Mouse (Mus musculus): ENCODE measurements at regions not wholly inside any gene's neighbourhood (a gene's known extent, or its start where the extent isn't known, plus 50 kb on each side); places are given as distances from the start of the nearest gene placed in this dataset.

- Histone ChIP-seq H3ac (ENCODE audit: control insufficient read depth, insufficient read length, low read depth) (no peak overlapping the region), H3K79me2 (ENCODE audit: control insufficient read depth, insufficient read depth) (no peaks in the 10 kb centered on the region), H3K79me3 (ENCODE audit: low read depth) (no peaks in the 10 kb centered on the region), H3K4me3 (ENCODE audit: insufficient read depth, poor library complexity, severe bottlenecking) (no peak overlapping the region), H3K27me3 (ENCODE audit: control insufficient read depth, insufficient read depth, insufficient read length) (no peaks in the 10 kb centered on the region), H3K36me3 (ENCODE audit: control insufficient read depth, insufficient read depth) (no peaks in the 10 kb centered on the region)
- no peak for TF ChIP-seq MAX (IDR thresholded peaks at IDR 0.05)
- no peak for TF ChIP-seq MYOG (IDR thresholded peaks at IDR 0.05; ENCODE audit: control insufficient read depth, extremely low read depth, insufficient read length)
- no peak for TF ChIP-seq FOSL1 (IDR thresholded peaks at IDR 0.05; ENCODE audit: insufficient read depth, low read length, poor library complexity, severe bottlenecking)
- TF ChIP-seq MYOD1 (IDR thresholded peaks at IDR 0.05; ENCODE audit: control insufficient read depth, insufficient read length, low read depth), result no peak
- TF ChIP-seq CTCF (IDR thresholded peaks at IDR 0.05; ENCODE audit: control insufficient read depth, insufficient read depth, insufficient read length), result no peak
- no peak for TF ChIP-seq USF1 (IDR thresholded peaks at IDR 0.05; ENCODE audit: low read depth)
- TF ChIP-seq CEBPB (IDR thresholded peaks at IDR 0.05; ENCODE audit: low read depth), result no peak
These were observed 104.9 kb upstream of the Krr1 start for GRCm38 (mm10) chr10:111867538-111867937.

DNA sequence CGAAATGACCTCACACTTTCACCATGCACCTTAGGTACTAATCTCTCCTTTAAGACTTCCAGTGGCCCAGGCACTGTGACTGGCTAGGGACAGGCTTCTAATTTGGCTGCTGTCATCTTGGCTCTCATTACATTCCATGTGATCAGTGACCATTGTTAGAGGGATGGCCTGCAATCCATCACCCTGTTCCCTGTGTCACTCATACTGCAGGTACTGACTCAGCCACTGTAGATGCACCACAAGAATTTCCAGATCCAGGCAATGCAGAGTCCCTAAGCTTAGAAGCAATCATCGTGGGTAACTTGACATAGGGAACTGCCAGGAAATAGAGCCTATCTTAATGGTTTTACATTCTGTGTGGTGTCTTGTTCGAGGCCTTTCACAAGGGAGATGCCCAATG, 92.1 kb upstream of the Krr1 start:
- no peaks in the 10 kb centered on the region for H3K79me3 ChIP-seq (ENCODE audit: low read depth)
- H3ac ChIP-seq (ENCODE audit: control insufficient read depth, insufficient read length, low read depth), result no peak overlapping the region
- TF ChIP-seq FOSL1 (IDR thresholded peaks at IDR 0.05; ENCODE audit: insufficient read depth, low read length, poor library complexity, severe bottlenecking), result no peak
- no peak for TF ChIP-seq MYOG (IDR thresholded peaks at IDR 0.05; ENCODE audit: control insufficient read depth, extremely low read depth, insufficient read length)
- TF ChIP-seq USF1 (IDR thresholded peaks at IDR 0.05; ENCODE audit: low read depth), result no peak
- no peak for TF ChIP-seq CEBPB (IDR thresholded peaks at IDR 0.05; ENCODE audit: low read depth)
- no peak for TF ChIP-seq MAX (IDR thresholded peaks at IDR 0.05)
- TF ChIP-seq CTCF (IDR thresholded peaks at IDR 0.05; ENCODE audit: control insufficient read depth, insufficient read depth, insufficient read length), result no peak
- TF ChIP-seq MYOD1 (IDR thresholded peaks at IDR 0.05; ENCODE audit: control insufficient read depth, insufficient read length, low read depth), result no peak
- H3K27me3 ChIP-seq (ENCODE audit: control insufficient read depth, insufficient read depth, insufficient read length), result no peaks in the 10 kb centered on the region
- H3K36me3 ChIP-seq (ENCODE audit: control insufficient read depth, insufficient read depth), result no peaks in the 10 kb centered on the region
- H3K4me3 ChIP-seq (ENCODE audit: insufficient read depth, poor library complexity, severe bottlenecking), result no peak overlapping the region
- H3K79me2 ChIP-seq (ENCODE audit: control insufficient read depth, insufficient read depth), result no peaks in the 10 kb centered on the region

- H3K4me3 ChIP-seq (ENCODE audit: insufficient read depth, poor library complexity, severe bottlenecking), result no peak overlapping the region
- no peaks in the 10 kb centered on the region for H3K36me3 ChIP-seq (ENCODE audit: control insufficient read depth, insufficient read depth)
- H3K27me3 ChIP-seq (ENCODE audit: control insufficient read depth, insufficient read depth, insufficient read length), result no peaks in the 10 kb centered on the region
- no peak overlapping the region for H3ac ChIP-seq (ENCODE audit: control insufficient read depth, insufficient read length, low read depth)
- H3K79me2 ChIP-seq (ENCODE audit: control insufficient read depth, insufficient read depth), result no peaks in the 10 kb centered on the region
- no peaks in the 10 kb centered on the region for H3K79me3 ChIP-seq (ENCODE audit: low read depth)
- no peak for TF ChIP-seq USF1 (IDR thresholded peaks at IDR 0.05; ENCODE audit: low read depth)
- no peak for TF ChIP-seq FOSL1 (IDR thresholded peaks at IDR 0.05; ENCODE audit: insufficient read depth, low read length, poor library complexity, severe bottlenecking)
- no peak for TF ChIP-seq MYOG (IDR thresholded peaks at IDR 0.05; ENCODE audit: control insufficient read depth, extremely low read depth, insufficient read length)
- TF ChIP-seq MYOD1 (IDR thresholded peaks at IDR 0.05; ENCODE audit: control insufficient read depth, insufficient read length, low read depth), result no peak
- no peak for TF ChIP-seq CEBPB (IDR thresholded peaks at IDR 0.05; ENCODE audit: low read depth)
- no peak for TF ChIP-seq MAX (IDR thresholded peaks at IDR 0.05)
- no peak for TF ChIP-seq CTCF (IDR thresholded peaks at IDR 0.05; ENCODE audit: control insufficient read depth, insufficient read depth, insufficient read length)
These were observed 90.9 kb upstream of the Krr1 start for GRCm38 (mm10) chr10:111881339-111882211.

DNA sequence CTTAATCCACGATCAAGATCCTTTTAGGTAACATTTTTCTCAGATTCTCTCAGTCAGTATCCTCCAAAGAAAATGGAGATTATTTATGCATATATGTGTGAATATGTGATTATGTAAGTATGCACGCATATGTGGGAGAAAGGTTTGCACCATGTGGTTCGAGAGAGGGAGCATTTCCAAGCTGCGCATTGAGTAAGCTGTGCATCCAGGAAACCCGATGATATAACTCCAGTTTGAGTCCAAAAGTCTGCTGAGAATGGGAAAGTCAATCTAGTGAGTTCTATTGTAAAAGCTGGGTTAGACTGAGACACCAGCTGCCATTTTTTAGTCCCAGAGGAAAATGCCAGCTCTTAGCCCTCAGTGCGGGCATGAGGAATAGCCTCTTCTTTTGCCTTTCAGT, 89.9 kb upstream of the Krr1 start:
- Histone ChIP-seq H3K4me3 (ENCODE audit: insufficient read depth, poor library complexity, severe bottlenecking) (no peak overlapping the region), H3K79me3 (ENCODE audit: low read depth) (no peaks in the 10 kb centered on the region), H3K79me2 (ENCODE audit: control insufficient read depth, insufficient read depth) (no peaks in the 10 kb centered on the region), H3K36me3 (ENCODE audit: control insufficient read depth, insufficient read depth) (no peaks in the 10 kb centered on the region), H3K27me3 (ENCODE audit: control insufficient read depth, insufficient read depth, insufficient read length) (no peaks in the 10 kb centered on the region), H3ac (ENCODE audit: control insufficient read depth, insufficient read length, low read depth) (no peak overlapping the region)
- TF ChIP-seq FOSL1 (IDR thresholded peaks at IDR 0.05; ENCODE audit: insufficient read depth, low read length, poor library complexity, severe bottlenecking) (no peak), MYOG (IDR thresholded peaks at IDR 0.05; ENCODE audit: control insufficient read depth, extremely low read depth, insufficient read length) (no peak), MYOD1 (IDR thresholded peaks at IDR 0.05; ENCODE audit: control insufficient read depth, insufficient read length, low read depth) (no peak), USF1 (IDR thresholded peaks at IDR 0.05; ENCODE audit: low read depth) (no peak), CTCF (IDR thresholded peaks at IDR 0.05; ENCODE audit: control insufficient read depth, insufficient read depth, insufficient read length) (no peak), CEBPB (IDR thresholded peaks at IDR 0.05; ENCODE audit: low read depth) (no peak), MAX (IDR thresholded peaks at IDR 0.05) (no peak)

GRCm38 (mm10) chr10:111884701-111885100, 87.8 kb upstream of the Krr1 start:
- Histone ChIP-seq H3K79me2 (ENCODE audit: control insufficient read depth, insufficient read depth) (no peaks in the 10 kb centered on the region), H3ac (ENCODE audit: control insufficient read depth, insufficient read length, low read depth) (no peak overlapping the region), H3K79me3 (ENCODE audit: low read depth) (no peaks in the 10 kb centered on the region), H3K4me3 (ENCODE audit: insufficient read depth, poor library complexity, severe bottlenecking) (no peak overlapping the region), H3K27me3 (ENCODE audit: control insufficient read depth, insufficient read depth, insufficient read length) (no peaks in the 10 kb centered on the region), H3K36me3 (ENCODE audit: control insufficient read depth, insufficient read depth) (no peaks in the 10 kb centered on the region)
- no peak for TF ChIP-seq CEBPB (IDR thresholded peaks at IDR 0.05; ENCODE audit: low read depth)
- no peak for TF ChIP-seq MYOD1 (IDR thresholded peaks at IDR 0.05; ENCODE audit: control insufficient read depth, insufficient read length, low read depth)
- TF ChIP-seq MYOG (IDR thresholded peaks at IDR 0.05; ENCODE audit: control insufficient read depth, extremely low read depth, insufficient read length), result no peak
- no peak for TF ChIP-seq FOSL1 (IDR thresholded peaks at IDR 0.05; ENCODE audit: insufficient read depth, low read length, poor library complexity, severe bottlenecking)
- TF ChIP-seq CTCF (IDR thresholded peaks at IDR 0.05; ENCODE audit: control insufficient read depth, insufficient read depth, insufficient read length), result no peak
- no peak for TF ChIP-seq MAX (IDR thresholded peaks at IDR 0.05)
- no peak for TF ChIP-seq USF1 (IDR thresholded peaks at IDR 0.05; ENCODE audit: low read depth)

All from C2C12 (cell line).